Mouse (Mus musculus): ENCODE results near the gene Ctnnbl1.

Ctnnbl1 gene

GRCm38 (mm10) chr2:157824249-157824648, 87.0 kb downstream of the Ctnnbl1 start:
- DNase-seq: no peak

- DNase-seq: no peak
Observed at GRCm38 (mm10) chr2:157830101-157830500, 92.9 kb downstream of the Ctnnbl1 start.

GRCm38 (mm10) chr2:157830620-157831354, 93.6 kb downstream of the Ctnnbl1 start:
- DNase-seq: no peak

DNA sequence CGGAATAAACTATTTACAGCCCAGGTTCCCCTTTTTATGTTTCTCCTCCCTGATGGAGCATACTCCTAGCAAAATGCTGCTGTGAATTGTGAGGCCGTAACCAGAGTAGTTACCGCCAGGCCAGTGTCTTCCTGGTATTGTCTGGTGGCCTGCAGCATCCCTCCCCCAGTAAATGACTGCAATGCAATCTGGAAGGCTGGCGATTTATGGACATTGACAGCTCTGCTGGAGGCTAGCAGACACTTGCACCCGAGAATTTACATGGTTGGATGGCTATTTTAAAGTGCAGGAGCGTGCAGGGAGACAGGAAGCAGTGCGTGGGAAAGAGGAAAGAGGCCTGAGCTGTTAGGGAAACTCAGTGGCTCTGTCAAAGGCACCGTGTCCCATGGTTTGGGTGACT, 99.8 kb downstream of the Ctnnbl1 start:
- no peak for DNase-seq

DNA sequence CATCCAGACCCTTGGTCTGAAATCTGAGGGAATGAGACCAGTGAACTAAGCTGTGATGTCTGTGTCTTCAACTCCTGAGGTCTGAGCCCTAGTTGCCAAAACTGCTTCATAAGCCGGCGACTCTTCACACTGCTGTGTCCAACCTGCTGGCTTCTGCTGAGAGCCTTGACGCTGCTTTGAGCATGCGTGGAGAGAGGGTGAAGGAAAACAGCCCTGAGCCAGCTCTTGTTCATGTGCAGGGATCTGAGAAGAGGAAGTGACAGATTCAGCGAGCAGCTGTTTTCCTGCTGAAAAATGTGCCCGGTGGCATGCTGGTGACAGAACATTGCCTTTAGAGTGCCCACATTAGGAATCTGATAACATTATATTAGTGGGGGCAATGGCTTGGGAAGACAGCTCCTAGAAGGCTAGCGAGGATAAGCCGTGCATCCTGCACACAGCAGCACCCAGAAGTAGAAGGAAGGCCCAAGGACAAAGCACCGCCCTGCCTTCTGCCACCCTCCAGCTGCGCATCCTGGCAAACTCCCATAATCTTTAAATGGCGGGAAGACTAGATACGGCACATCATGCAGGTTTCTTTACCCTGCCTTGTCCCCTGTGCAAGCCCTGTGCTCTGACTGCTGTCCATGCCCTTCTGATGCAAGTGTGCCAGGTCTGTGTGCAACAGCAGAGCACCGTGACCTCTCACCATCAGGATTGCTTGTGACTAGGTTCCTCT, 101.2 kb downstream of the Ctnnbl1 start:
- no peak for DNase-seq

DNA sequence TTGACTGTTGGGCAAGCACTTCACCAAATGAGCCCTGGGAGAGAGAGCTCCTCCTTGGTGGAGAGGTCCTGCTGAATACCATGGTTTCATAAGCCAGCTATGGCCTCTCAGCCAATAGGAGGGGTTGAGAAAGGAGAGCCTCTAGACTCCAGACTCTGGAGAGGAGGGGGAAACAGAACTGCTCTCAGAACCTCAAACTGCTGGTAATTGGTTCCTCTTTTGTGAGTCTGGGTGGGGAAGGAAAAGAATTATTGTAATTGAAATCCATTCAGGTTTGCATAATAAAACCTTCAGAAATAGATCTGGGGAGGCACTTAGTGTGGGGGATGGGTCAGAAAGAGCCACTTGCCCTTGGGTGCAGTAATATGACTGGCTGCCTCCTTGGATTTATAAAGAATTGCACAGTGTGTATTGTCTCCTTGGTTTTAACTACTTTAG, 103.5 kb downstream of the Ctnnbl1 start:
- DNase-seq: no peak

DNA sequence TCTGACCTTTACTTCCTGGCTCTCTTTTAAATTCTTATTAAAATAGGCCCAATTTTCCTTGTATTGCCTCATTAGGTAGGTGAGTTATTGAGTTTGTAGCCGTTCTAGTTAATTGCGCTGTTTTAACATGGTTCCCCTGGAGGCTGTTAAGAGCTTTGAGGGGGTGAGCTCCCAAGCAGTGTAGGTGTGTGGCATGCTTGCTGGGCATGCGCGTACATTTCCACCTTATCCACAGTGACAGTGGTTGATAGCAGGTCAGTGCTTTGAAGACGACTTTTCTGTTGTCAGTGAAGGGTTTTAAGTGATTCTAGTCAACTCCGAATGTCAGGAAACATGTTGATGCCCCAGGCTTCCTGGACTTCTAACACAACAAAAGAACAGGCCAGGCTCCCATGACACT, 103.9 kb downstream of the Ctnnbl1 start:
- no peak for DNase-seq

GRCm38 (mm10) chr2:157844746-157845145, 107.5 kb downstream of the Ctnnbl1 start:
- no peak for DNase-seq

DNA sequence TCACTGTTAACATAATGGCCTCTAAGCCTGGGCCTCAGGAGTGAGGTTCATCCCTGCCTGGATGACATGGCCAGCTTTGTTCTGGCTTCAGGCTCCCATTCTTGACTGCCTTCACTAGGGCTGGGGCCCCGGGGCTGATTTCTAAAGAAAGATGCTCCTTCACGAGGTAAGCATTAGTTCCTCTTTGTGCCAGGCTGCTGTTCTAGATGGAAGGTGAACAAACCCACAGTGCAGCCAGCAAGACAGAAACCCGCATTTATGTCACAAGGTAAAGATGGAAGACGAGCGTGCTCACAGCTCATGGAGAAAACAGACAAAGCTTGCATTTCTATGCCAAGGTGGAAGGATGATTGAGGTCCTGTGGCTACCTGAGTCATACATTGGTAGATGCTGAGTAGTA, 108.6 kb downstream of the Ctnnbl1 start:
- DNase-seq: no peak

- no peak for DNase-seq
Observed at GRCm38 (mm10) chr2:157853135-157853534, 115.9 kb downstream of the Ctnnbl1 start.

DNA sequence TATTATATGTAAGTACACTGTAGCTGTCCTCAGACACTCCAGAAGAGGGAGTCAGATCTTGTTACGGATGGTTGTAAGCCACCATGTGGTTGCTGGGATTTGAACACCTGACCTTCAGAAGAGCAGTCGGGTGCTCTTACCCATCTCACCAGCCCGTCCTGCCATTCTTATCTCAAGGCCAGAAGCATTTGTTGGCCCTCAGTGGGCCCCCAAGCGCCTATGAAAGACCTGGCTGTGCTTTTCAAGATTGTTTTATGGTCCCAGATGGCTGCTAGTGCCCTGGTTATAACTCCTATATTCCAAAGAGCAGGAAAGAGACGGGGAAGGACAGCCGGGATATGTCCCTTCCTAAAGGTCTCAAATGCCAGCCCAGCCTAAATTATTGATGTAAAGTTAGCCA, 118.6 kb downstream of the Ctnnbl1 start:
- DNase-seq: no peak

DNA sequence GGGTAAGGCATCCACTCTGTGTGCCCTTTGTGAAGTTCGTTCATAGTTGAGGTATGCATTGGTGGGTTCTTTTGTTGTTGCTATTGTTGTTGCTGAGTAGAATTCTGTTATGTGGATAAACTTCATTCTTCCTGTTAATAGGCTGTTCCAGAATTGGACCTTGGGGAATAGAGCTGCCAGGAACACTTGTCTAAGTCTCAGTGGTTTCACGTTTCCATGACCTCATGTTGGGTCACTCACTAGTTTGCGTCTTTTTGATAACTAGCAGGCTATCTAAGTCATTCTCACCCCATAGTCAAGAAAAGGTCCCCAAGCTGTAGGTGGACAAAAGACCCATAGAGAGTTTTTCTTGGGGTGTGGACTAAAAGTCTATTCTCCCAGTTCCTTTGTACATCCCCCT, 120.3 kb downstream of the Ctnnbl1 start:
- DNase-seq: no peak

DNA sequence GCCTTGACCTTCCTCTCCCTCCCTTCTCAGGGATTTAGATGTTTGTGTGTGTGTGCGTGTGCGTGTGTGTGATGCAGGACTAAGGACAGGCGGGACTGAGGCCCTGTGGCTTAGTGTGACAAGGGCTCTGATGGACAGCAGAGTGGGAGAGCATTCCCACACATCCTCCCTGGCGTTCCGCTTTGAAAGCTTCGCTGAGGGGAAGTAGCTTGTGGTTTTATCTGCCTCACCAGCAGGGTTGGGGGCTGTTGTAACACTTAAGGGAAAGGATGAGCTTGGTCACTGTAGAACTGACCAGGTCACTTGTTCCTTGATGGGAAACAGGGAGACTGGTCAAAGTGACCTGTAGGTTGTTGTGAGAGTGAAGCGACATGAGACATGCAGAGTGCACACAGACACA, 121.1 kb downstream of the Ctnnbl1 start:
- peak; percentile 15 for DNase-seq

GRCm38 (mm10) chr2:157859046-157859701, 122.0 kb downstream of the Ctnnbl1 start:
- peak; percentile 96 for DNase-seq

DNA sequence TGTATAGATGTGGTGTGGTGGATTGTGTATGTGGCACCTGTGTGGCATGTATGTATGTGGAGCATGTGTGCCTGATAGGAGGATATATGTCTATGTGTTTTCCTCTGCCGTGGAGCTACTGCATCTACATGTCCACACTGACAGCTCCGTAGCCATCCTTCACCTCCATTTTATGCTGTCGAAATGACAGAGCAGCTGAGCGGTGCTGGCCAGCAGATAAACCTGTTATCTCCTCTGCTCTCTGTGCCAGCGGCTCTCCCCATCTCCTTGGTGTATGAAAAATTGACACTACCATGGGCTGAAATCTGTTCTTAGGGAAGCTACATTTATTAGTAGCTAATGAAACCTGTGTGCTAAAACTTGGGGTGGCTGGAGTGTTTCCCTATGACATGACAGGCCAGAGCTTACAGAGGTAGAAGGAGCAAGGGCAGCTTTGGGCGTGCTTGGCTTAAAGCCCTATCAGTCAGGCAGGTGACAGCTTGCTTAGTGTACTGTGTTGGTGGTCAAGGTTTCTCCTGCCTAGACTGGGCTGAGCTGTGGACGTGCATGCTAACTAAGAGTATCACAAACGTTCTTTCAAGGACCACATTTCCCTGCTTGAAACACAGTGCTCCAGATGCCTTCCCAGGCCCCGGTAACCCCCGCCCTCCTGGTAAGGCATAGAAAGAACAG, 124.2 kb downstream of the Ctnnbl1 start:
- no peak for DNase-seq

DNA sequence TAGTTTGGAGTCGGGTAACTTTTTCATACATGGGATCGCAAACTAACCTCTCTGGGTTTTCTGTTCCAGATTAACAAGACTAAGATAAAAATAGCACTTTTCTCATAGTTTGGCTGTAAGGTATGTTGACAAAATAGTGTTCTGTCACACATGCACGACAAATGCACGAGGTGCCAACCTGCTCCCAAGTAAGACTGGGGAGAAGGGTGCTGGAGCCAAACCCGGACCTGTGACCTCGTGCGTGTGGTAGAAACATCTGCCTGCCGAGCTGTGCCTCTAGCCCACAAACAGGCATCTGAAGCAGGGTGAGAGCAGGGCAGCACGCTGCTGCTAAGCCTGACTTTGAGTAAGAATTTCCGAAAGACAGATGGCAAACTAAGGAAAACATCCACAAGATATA, 125.1 kb downstream of the Ctnnbl1 start:
- no peak for DNase-seq

GRCm38 (mm10) chr2:157867126-157867525, 129.9 kb downstream of the Ctnnbl1 start:
- no peak for DNase-seq

DNA sequence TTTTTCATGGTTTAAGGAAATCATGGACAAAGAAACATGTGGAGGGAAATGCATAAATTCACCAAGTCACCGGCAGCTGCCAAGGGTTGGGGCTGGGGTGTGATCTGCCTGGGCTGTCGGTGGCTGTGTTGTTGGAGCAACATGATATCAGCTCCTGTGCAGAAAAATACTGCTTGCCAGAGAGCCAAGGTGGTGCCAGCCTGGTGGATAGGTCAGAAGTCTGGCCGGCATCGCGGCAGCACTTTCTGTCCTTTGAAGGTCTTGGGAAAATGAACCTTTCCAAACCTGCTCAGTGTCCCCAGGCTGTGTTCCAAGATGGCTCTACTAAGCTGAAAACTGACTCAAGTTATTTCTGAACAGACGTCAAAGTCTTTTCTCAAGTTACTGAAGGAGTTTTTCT, 133.0 kb downstream of the Ctnnbl1 start:
- no peak for DNase-seq

DNA sequence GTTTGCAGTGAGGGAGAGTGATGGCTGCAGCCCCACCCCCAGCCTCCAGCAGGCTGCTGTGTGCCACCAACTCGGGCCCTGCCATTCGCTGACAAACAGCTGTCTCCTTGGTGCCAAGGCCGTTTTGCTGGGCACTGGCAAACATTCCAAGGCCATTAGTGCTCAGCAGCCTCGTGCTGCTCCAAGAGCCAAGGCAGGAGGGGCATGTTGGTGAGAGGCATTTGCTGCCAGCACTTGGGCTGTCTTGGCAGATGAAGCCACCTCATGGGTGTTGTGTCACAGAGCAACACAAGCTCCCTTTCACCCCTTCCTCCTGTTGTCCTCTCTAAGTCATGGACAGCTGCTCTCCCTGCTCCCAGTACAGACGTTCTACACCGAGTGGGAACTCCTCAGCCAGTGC, 136.0 kb downstream of the Ctnnbl1 start:
- peak; percentile 41 for DNase-seq

- no peak for DNase-seq
Observed at GRCm38 (mm10) chr2:157873691-157874090, 136.5 kb downstream of the Ctnnbl1 start.

DNA sequence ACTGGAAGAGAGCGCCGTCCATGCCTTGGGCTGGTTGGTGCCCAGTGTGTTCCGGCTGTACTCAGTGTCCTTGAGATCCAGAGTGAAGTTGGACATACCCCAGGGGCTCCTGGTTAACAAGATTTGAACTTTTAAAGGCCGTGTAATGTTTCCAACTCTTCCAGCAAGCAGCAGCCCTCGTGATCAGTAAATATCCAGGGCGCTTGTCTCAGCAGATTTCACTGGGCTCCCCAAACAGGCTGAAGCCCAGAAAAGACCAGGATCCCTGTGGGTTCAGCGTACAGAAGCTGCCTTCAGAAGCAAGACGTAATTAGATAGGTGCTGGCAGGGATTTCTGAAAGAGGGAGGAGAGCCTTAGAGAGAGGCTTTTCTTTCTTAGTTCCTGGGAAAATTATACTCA, 137.9 kb downstream of the Ctnnbl1 start:
- DNase-seq: no peak

DNA sequence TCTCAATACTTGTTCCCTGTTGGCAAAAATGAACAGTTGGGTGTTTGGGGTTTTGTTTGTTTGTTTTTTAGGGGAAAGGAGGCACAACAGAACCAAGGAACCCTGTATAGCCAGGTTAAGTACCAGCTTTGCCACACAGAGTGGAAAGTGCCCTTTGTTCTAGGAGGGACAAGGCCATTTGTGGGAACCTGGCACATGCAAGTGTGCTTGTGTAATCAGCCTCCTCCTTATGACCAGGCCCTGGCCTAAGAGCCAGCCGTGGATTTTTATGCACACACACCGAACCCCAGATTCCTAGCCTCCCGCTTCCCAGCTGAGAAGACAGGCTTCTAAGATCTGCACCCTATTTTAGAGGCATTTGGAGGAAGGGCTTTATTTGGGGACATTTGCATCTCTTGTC, 140.2 kb downstream of the Ctnnbl1 start:
- no peak for DNase-seq

- DNase-seq: no peak
Observed at GRCm38 (mm10) chr2:157877967-157878366, 140.8 kb downstream of the Ctnnbl1 start.

Data from cerebellum, adult 11-12 months (tissue).